Mouse (Mus musculus): ENCODE data around the gene Pnma1. TPM values are rescaled to one million over a fixed set of nuclear protein-coding genes. Genes with fewer than 3 reads are reported as not detected.

Gene Pnma1
- polyA plus RNA-seq, 1 experiment from 2014 or later = 4.1 TPM

DNA sequence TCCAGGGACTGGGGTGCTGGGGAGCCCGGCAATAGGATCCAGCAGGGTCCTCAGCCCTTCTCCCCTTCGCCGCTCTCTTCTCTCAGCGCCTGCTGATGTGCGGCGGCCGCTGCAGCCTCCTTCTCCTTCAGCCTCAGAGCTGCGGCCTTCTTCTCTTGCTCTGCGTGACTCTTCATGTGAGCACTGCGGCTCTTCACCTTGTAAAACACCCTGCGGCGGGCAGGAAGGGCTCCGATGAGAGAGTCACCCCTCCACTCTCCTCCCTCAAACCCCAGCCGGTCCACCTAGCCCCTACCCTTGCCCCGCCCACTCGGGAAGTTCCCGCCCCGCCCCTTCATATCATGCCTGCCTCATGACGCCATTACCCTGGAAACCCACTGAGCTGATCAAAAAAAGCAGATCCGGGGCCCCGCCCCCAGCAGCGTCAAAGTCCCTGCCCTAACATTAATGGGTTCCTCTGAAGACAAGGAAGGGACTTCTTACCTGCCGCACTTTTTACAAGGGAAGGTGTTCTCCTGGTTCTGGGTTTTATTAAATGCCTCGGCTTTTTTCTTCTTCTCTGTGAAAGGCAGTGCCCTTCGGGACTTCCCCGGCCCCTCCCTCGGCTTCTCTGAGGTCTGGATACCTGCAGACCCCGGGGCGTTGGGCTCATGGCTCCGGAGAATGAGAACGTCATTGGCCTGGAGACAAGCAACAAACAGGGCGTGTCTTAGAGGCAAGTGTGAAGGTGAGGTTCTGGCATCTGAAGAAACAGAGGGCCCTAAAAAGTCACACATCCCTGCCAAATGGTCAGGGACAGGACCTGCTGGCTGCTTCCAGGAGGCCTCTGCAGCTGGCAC lies 4.3 kb upstream of the Pnma1 start:
- Histone ChIP-seq H3K4me2 (ENCODE audit: low read length) (no peak overlapping the region), H3K9me3 (replicated peaks; ENCODE audit: control insufficient read depth, low read length) (no peaks in the 10 kb centered on the region), H3K4me1 (ENCODE audit: control insufficient read depth, insufficient read depth, low read length) (peaks cover 4% of the 10 kb centered on the region; the same call in 1 of the 2 replicates), H3K27me3 (replicated peaks; ENCODE audit: control insufficient read depth, insufficient read depth, low read length) (no peaks in the 10 kb centered on the region), H3K36me3 (ENCODE audit: control insufficient read depth, insufficient read depth, low read length) (peaks cover 58% of the 10 kb centered on the region), H3K9ac (ENCODE audit: low read length) (no peak overlapping the region), H3K4me3 (ENCODE audit: low read depth, low read length) (no peak overlapping the region), H3K27ac (ENCODE audit: low read depth, low read length) (no peak overlapping the region)
- DNase-seq (ENCODE audit: low spot score) = no peak
- WGBS = 76% methylated on average over 32 of the region's 32 CpGs
- no peak for ATAC-seq

DNA sequence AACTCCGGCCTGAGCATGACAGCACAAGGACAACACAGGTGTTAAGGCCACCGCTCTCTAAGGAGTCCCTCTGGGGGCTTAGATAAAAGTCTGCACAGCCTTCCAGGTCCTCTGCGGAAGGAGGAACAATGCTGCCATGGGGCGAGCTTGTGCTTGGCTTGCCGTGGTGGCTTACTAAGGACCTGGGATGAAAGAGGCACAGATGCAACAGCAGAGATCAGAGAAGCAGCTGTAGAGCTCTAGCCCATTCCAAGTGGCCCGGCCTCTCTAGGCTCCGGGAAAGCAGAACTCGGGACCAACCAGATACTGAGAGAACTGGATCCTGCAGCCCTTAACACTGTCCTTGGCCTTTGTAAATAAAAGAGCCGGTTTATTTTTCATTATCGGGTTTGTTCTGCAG lies 3.6 kb upstream of the Pnma1 start:
- H3K27ac ChIP-seq (ENCODE audit: low read depth, low read length) = no peak overlapping the region
- peaks cover 4% of the 10 kb centered on the region; the same call in 1 of the 2 replicates for H3K4me1 ChIP-seq (ENCODE audit: control insufficient read depth, insufficient read depth, low read length)
- ATAC-seq = no peak
- no peak overlapping the region for H3K4me2 ChIP-seq (ENCODE audit: low read length)
- H3K9me3 ChIP-seq (replicated peaks; ENCODE audit: control insufficient read depth, low read length) = no peaks in the 10 kb centered on the region
- H3K9ac ChIP-seq (ENCODE audit: low read length) = no peak overlapping the region
- 93% methylated on average over 10 of the region's 10 CpGs for WGBS
- no peak for DNase-seq (ENCODE audit: low spot score)
- H3K36me3 ChIP-seq (ENCODE audit: control insufficient read depth, insufficient read depth, low read length) = peaks cover 57% of the 10 kb centered on the region
- H3K4me3 ChIP-seq (ENCODE audit: low read depth, low read length) = no peak overlapping the region
- H3K27me3 ChIP-seq (replicated peaks; ENCODE audit: control insufficient read depth, insufficient read depth, low read length) = no peaks in the 10 kb centered on the region

DNA sequence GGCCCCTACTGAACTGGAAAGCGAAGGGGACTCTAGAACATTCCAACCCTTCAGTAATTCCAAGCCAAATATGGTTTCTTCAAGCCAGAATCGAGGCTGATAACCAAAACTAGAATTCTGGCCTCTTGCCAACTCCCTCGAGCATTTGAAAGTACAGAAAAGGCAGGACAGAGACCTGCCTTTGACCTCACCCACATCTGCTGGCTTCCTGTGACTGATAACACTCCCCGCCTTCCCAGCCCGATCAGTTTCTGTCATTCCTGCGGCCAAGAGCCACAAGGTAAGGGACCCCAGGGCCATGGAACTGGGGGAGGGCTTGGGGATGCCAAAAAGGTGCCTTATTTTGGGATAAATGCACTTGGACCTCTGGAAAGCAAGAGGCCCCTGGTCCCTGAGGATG lies 2.7 kb upstream of the Pnma1 start:
- ATAC-seq (no peak), DNase-seq (ENCODE audit: low spot score) (no peak)
- peaks cover 4% of the 10 kb centered on the region; the same call in 1 of the 2 replicates for H3K4me1 ChIP-seq (ENCODE audit: control insufficient read depth, insufficient read depth, low read length)
- H3K27me3 ChIP-seq (replicated peaks; ENCODE audit: control insufficient read depth, insufficient read depth, low read length) = no peaks in the 10 kb centered on the region
- 72% methylated on average over 6 of the region's 6 CpGs for WGBS
- no peak overlapping the region for H3K9ac ChIP-seq (ENCODE audit: low read length)
- no peaks in the 10 kb centered on the region for H3K9me3 ChIP-seq (replicated peaks; ENCODE audit: control insufficient read depth, low read length)
- peaks cover 48% of the 10 kb centered on the region for H3K36me3 ChIP-seq (ENCODE audit: control insufficient read depth, insufficient read depth, low read length)
- no peak overlapping the region for H3K27ac ChIP-seq (ENCODE audit: low read depth, low read length)
- no peak overlapping the region for H3K4me3 ChIP-seq (ENCODE audit: low read depth, low read length)
- H3K4me2 ChIP-seq (ENCODE audit: low read length) = no peak overlapping the region

DNA sequence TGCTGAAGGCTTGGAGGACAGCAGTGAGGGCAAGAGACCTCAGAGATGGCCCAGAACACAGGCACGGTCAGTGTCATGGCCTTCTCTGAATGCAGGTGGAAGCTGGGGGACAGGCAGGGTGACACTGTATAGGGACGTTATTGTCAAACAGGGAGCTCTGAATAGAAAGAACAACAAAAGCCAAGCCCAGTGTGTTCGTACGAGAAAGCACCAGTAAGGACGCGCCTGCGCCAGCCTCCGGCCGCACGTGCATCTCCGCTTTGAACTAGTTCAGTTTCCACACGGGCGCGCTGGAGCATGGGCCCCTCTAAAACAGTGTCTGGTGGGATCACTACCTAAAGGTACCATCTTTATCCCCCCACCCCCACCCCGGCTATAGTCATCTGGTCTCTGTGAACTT lies 1.7 kb upstream of the Pnma1 start:
- 74% methylated on average over 15 of the region's 15 CpGs for WGBS
- ATAC-seq (no peak), DNase-seq (ENCODE audit: low spot score) (peak; percentile 12)
- Histone ChIP-seq H3K27me3 (replicated peaks; ENCODE audit: control insufficient read depth, insufficient read depth, low read length) (no peaks in the 10 kb centered on the region), H3K9ac (ENCODE audit: low read length) (0 out of 2 replicates have a peak overlapping the region, but pooled peaks have one; percentile 25), H3K4me1 (ENCODE audit: control insufficient read depth, insufficient read depth, low read length) (peaks cover 4% of the 10 kb centered on the region; the same call in 1 of the 2 replicates), H3K9me3 (replicated peaks; ENCODE audit: control insufficient read depth, low read length) (no peaks in the 10 kb centered on the region), H3K27ac (ENCODE audit: low read depth, low read length) (no peak overlapping the region), H3K36me3 (ENCODE audit: control insufficient read depth, insufficient read depth, low read length) (peaks cover 39% of the 10 kb centered on the region), H3K4me2 (ENCODE audit: low read length) (no peak overlapping the region), H3K4me3 (ENCODE audit: low read depth, low read length) (no peak overlapping the region)

DNA sequence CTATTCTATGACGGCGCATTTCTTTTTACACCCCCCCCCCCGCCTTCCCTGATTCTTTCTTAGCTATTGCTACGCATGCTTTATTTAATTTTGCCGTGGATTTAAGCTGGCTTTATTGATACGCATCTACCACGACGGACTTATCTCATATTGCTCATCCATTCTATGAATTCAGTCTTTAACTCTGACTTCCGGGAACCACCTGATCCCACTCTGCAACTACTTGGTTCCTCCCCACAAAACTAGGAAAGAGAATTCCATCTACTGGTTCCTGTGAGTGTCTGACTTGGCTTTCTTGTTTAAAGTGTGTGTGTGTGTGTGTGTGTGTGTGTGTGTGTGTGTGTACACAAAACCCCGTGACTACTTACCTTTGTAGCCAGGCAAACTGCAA lies 328 bp upstream of the Pnma1 start:
- H3K4me1 ChIP-seq (ENCODE audit: control insufficient read depth, insufficient read depth, low read length) = peaks cover 4% of the 10 kb centered on the region; the same call in 1 of the 2 replicates
- no peaks in the 10 kb centered on the region for H3K27me3 ChIP-seq (replicated peaks; ENCODE audit: control insufficient read depth, insufficient read depth, low read length)
- DNase-seq (ENCODE audit: low spot score) (no peak), ATAC-seq (peak; percentile 35)
- WGBS = 4% methylated on average over 10 of the region's 10 CpGs
- no peaks in the 10 kb centered on the region for H3K9me3 ChIP-seq (replicated peaks; ENCODE audit: control insufficient read depth, low read length)
- H3K4me2 ChIP-seq (ENCODE audit: low read length) = peak overlapping the region; percentile 94
- peak overlapping the region; percentile 58 for H3K4me3 ChIP-seq (ENCODE audit: low read depth, low read length)
- H3K9ac ChIP-seq (ENCODE audit: low read length) = peak overlapping the region; percentile 72
- peaks cover 30% of the 10 kb centered on the region for H3K36me3 ChIP-seq (ENCODE audit: control insufficient read depth, insufficient read depth, low read length)
- H3K27ac ChIP-seq (ENCODE audit: low read depth, low read length) = peak overlapping the region; percentile 46; the same call in 1 of the 2 replicates

DNA sequence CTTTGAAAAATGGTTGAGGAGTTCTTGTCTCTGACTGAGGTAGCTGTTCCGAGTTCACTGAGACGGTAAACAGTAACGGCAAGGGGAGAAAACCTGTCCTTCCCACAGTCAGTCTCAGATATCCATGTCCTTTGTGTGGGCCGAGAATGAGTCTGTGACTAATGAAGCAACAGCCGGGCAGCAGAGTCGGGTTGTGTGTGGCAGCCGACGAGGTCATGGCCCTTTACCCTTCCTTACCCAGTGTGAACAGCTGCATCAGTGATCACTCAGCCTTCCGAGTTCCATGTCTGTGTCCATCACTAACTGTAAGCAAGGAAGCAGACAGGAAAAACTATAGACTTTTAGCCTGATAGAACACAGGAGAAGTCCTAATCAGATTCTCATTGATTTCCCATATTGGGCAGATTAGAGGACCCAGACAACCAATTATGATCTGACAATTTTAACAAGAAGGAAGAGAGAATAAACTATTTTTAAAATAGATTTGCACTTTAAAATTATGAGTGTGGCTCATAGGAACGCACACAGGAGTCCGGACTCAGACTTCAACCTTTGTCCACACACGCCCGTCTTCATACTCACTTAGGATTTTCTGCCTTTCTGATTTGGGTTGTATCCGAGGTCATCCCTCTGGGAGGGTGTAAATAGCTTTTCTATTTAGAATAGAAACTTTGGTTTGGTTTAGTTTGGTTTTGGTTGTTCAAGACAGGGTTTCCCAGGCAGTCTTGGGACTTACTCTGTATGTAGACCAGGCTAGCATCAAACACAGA lies 5.8 kb downstream of the Pnma1 start:
- H3K4me2 ChIP-seq (ENCODE audit: low read length) = no peak overlapping the region
- 65% methylated on average over 14 of the region's 14 CpGs for WGBS
- no peaks in the 10 kb centered on the region for H3K4me1 ChIP-seq (ENCODE audit: control insufficient read depth, insufficient read depth, low read length)
- no peak overlapping the region for H3K9ac ChIP-seq (ENCODE audit: low read length)
- no peaks in the 10 kb centered on the region for H3K27me3 ChIP-seq (replicated peaks; ENCODE audit: control insufficient read depth, insufficient read depth, low read length)
- H3K4me3 ChIP-seq (ENCODE audit: low read depth, low read length) = no peak overlapping the region
- no peak overlapping the region for H3K27ac ChIP-seq (ENCODE audit: low read depth, low read length)
- no peaks in the 10 kb centered on the region for H3K9me3 ChIP-seq (replicated peaks; ENCODE audit: control insufficient read depth, low read length)
- peaks cover 15% of the 10 kb centered on the region for H3K36me3 ChIP-seq (ENCODE audit: control insufficient read depth, insufficient read depth, low read length)
- DNase-seq (ENCODE audit: low spot score) (no peak), ATAC-seq (no peak)

DNA sequence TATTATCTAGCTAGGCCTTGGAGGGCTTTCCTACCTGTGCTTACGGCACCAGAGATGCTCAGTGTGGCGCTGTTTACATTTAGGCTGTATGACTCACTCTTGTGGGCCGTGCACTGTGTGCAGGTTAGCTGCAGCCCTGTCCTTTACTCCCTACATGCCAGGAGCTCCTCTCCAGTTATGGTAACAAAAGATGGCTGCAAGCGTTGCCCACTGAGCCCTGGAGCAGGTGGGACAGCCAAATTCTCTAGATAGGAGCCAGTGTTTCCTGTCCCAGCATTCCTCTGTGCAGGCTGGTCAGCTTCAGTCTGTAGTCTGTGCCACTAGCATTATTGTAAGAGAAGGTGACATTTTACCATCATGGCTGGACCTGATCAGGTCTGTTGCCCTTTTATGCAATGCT lies 7.0 kb downstream of the Pnma1 start:
- no peak for ATAC-seq
- H3K27me3 ChIP-seq (replicated peaks; ENCODE audit: control insufficient read depth, insufficient read depth, low read length) = no peaks in the 10 kb centered on the region
- no peak overlapping the region for H3K4me3 ChIP-seq (ENCODE audit: low read depth, low read length)
- no peaks in the 10 kb centered on the region for H3K4me1 ChIP-seq (ENCODE audit: control insufficient read depth, insufficient read depth, low read length)
- DNase-seq (ENCODE audit: low spot score) = no peak
- no peaks in the 10 kb centered on the region for H3K9me3 ChIP-seq (replicated peaks; ENCODE audit: control insufficient read depth, low read length)
- 85% methylated on average over 4 of the region's 4 CpGs for WGBS
- no peak overlapping the region for H3K4me2 ChIP-seq (ENCODE audit: low read length)
- no peak overlapping the region for H3K27ac ChIP-seq (ENCODE audit: low read depth, low read length)
- H3K9ac ChIP-seq (ENCODE audit: low read length) = no peak overlapping the region
- H3K36me3 ChIP-seq (ENCODE audit: control insufficient read depth, insufficient read depth, low read length) = peaks cover 23% of the 10 kb centered on the region

DNA sequence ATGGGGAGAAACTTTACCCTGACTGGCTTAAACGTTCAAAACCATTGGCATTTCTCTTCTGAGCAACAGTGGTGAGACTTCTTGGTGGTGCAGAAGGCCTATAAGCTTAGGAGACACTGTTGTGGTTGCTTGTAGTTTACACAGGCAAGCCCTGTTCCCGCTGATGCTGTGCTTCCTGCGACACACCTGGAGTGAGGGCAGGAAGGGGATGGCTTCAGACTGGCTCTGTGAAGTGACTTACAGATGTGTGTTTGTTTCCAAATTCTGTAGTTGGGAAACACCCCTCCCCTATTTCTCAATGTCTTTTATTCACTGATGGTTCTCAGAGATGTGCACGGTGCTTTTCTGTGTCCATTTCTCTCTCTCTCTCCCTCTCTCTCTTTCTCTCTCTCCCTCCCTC lies 8.2 kb downstream of the Pnma1 start:
- Histone ChIP-seq H3K27ac (ENCODE audit: low read depth, low read length) (no peak overlapping the region), H3K4me1 (ENCODE audit: control insufficient read depth, insufficient read depth, low read length) (no peaks in the 10 kb centered on the region), H3K36me3 (ENCODE audit: control insufficient read depth, insufficient read depth, low read length) (peaks cover 30% of the 10 kb centered on the region), H3K27me3 (replicated peaks; ENCODE audit: control insufficient read depth, insufficient read depth, low read length) (no peaks in the 10 kb centered on the region), H3K4me2 (ENCODE audit: low read length) (no peak overlapping the region), H3K9ac (ENCODE audit: low read length) (no peak overlapping the region), H3K9me3 (replicated peaks; ENCODE audit: control insufficient read depth, low read length) (no peaks in the 10 kb centered on the region), H3K4me3 (ENCODE audit: low read depth, low read length) (no peak overlapping the region)
- ATAC-seq = no peak
- 72% methylated on average over 4 of the region's 4 CpGs for WGBS
- DNase-seq (ENCODE audit: low spot score) = no peak

DNA sequence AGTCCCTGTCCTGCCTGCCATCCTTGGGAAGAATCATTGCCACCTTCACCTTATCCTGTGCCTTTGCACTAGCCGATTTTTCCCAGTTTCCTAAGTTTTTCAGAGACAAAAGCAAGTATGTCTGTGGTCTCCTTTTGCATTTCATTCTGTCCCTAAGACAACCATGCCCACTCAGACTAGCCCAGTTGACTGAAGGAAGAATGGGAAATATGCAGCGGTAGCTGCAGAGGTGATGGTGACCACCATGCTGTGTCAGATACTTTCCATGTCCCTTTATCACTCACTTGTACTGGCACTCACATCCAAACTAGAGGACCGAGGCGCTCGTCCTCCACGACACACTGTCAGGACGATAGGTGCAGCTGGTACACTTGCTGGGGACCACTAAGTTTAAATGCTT lies 11.2 kb downstream of the Pnma1 start:
- Histone ChIP-seq H3K9me3 (replicated peaks; ENCODE audit: control insufficient read depth, low read length) (no peaks in the 10 kb centered on the region), H3K27ac (ENCODE audit: low read depth, low read length) (no peak overlapping the region), H3K4me2 (ENCODE audit: low read length) (no peak overlapping the region), H3K4me3 (ENCODE audit: low read depth, low read length) (no peak overlapping the region), H3K27me3 (replicated peaks; ENCODE audit: control insufficient read depth, insufficient read depth, low read length) (no peaks in the 10 kb centered on the region), H3K36me3 (ENCODE audit: control insufficient read depth, insufficient read depth, low read length) (peaks cover 30% of the 10 kb centered on the region), H3K9ac (ENCODE audit: low read length) (no peak overlapping the region), H3K4me1 (ENCODE audit: control insufficient read depth, insufficient read depth, low read length) (no peaks in the 10 kb centered on the region)
- DNase-seq (ENCODE audit: low spot score) (no peak), ATAC-seq (no peak)
- 97% methylated on average over 7 of the region's 7 CpGs for WGBS

Data from forebrain, embryonic 14.5 days (tissue).